Mouse (Mus musculus) hindbrain, postnatal 0 days (tissue): Measurements from ENCODE around the gene Gm11027. TPM values are rescaled to one million over a fixed set of nuclear protein-coding genes. Genes with fewer than 3 reads are reported as not detected.

Experiments used
- ATAC-seq: fragments of 200-750 bp; cut with Nextera tagmentation; 2 replicates; pipeline ENCODE4 v1.8.0; 2017; ENCODE audit warnings: mild to moderate bottlenecking, moderate TSS enrichment, moderate library complexity
- DNase-seq: peaks from one replicate; pipeline ENCODE4 v3.0.0-alpha.2; 2015; ENCODE audit warnings: low spot score
- H3K27ac ChIP-seq: fragments of 300-500 bp; sonication (generic); 2 replicates; pipeline ENCODE4 v1.5.1; 2014; ENCODE audit warnings: mild to moderate bottlenecking
- H3K27me3 ChIP-seq: fragments of 300-500 bp; sonication (generic); 2 replicates; pipeline ENCODE4 v1.6.1; 2014; ENCODE audit warnings: low read length, mixed read lengths; ENCODE audit not compliant: insufficient read depth
- H3K36me3 ChIP-seq: fragments of 300-500 bp; sonication (generic); 2 replicates; pipeline ENCODE4 v1.6.1; 2014; ENCODE audit warnings: low read length, mixed read lengths; ENCODE audit not compliant: insufficient read depth
- H3K4me1 ChIP-seq: fragments of 300-500 bp; sonication (generic); 2 replicates; pipeline ENCODE4 v1.6.1; 2014; ENCODE audit warnings: antibody characterized with exemption, low read length, mixed read lengths; ENCODE audit not compliant: insufficient read depth
- H3K4me2 ChIP-seq: fragments of 300-500 bp; sonication (generic); 2 replicates; pipeline ENCODE4 v1.6.1; 2014; ENCODE audit warnings: low read depth, mild to moderate bottlenecking, low read length, moderate library complexity, mixed read lengths
- H3K4me3 ChIP-seq: fragments of 300-500 bp; sonication (generic); 2 replicates; pipeline ENCODE4 v1.5.1; 2014; ENCODE audit warnings: low read length
- H3K9ac ChIP-seq: fragments of 300-500 bp; sonication (generic); replicated peaks from 2 replicates; pipeline ENCODE4 v1.6.1; 2014; ENCODE audit warnings: mild to moderate bottlenecking, low read length, moderate library complexity, mixed read lengths
- H3K9me3 ChIP-seq: fragments of 300-500 bp; sonication (generic); 2 replicates; pipeline ENCODE4 v1.6.1; 2016; ENCODE audit warnings: low read length, mixed read lengths
- CTCF ChIP-seq: IDR thresholded peaks from 2 replicates; pipeline ENCODE4 v1.5.1; 2016; ENCODE audit warnings: antibody characterized with exemption, control low read depth, low read depth
- WGBS: fragments of 180-500 bp; shearing (Covaris S2); extraction: QIAGEN DNeasy Blood & Tissue Kit; methylation state at CpG from one replicate; pipeline ENCODE4 v1.1.7; 2014; 5-methylcytosine and 5-hydroxymethylcytosine counted together
- polyA plus RNA-seq: library from polyadenylated mRNA; unstranded; fragments of >200 nt; fragmentation: Nextera tagmentation; extraction: Ambion mirVana; gene quantifications from 2 replicates; pipeline ENCODE4 v1.2.1, GENCODE M21; 2015
- total RNA-seq: library from RNA; depleted of rRNA; stranded (reverse); fragments of >200 nt; gene quantifications from 2 replicates; pipeline ENCODE4 v1.2.3, GENCODE M21; 2014

Gene Gm11027
- total and polyA plus RNA-seq, 2 experiments from 2014 or later, result not detected

GRCm38 (mm10) chr12:116264756-116265155 is 10.4 kb upstream of the Gm11027 start:
- H3K4me3 ChIP-seq, result no peak overlapping the region
- ATAC-seq, result no peak
- 87% methylated on average over 2 of the region's 2 CpGs for WGBS
- H3K27ac ChIP-seq, result no peak overlapping the region
- no peak overlapping the region for H3K4me2 ChIP-seq
- no peak for DNase-seq
- no peak overlapping the region for H3K9ac ChIP-seq
- no peaks in the 10 kb centered on the region for H3K9me3 ChIP-seq
- no peaks in the 10 kb centered on the region for H3K27me3 ChIP-seq
- TF ChIP-seq CTCF, result no peak
- no peaks in the 10 kb centered on the region for H3K4me1 ChIP-seq
- no peaks in the 10 kb centered on the region for H3K36me3 ChIP-seq

DNA sequence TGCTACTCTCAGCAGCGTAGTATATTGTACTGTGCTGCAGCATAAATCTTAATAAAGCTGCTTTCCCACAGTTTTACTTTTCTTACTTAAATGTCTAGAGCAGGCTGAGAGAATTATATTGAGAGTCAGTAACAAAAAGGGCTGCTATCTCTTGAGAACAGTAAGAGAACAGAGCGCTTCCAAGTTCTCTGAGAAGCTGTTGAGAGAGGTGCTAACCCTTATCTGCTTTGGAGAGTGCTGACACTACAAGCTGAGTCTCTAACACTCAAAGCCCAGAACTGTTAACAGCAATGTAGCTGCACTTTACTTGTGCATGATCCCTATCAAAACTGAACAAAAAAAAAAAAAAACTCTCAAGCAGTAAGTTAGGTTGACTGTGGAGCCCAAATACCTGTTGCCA is 9.9 kb upstream of the Gm11027 start:
- WGBS, result 82% methylated on average over 2 of the region's 2 CpGs
- no peak for ATAC-seq
- Histone ChIP-seq H3K27ac (no peak overlapping the region), H3K27me3 (no peaks in the 10 kb centered on the region), H3K4me1 (no peaks in the 10 kb centered on the region), H3K4me2 (no peak overlapping the region), H3K9me3 (no peaks in the 10 kb centered on the region), H3K9ac (no peak overlapping the region), H3K36me3 (no peaks in the 10 kb centered on the region), H3K4me3 (no peak overlapping the region)
- TF ChIP-seq CTCF, result no peak
- no peak for DNase-seq

DNA sequence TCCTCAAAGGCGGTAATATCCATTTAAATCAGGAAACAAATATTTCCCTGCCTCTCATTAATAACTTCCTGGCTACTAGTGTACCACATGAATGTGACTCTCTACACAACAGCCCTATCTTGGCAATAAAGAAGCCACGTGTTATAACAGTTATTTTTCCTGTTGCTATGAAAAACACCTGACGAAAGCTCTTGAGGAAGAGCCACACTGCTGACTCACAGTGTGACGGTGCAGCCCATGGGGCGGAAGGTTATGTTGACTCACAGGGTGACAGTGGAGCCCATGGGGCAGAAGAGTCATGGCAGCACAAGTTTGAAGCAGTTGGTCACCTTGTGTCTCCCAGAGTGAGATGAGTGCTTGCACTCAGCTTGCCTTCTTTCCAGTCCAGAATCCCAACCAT is 5.7 kb upstream of the Gm11027 start:
- no peak for TF ChIP-seq CTCF
- 81% methylated on average over 5 of the region's 5 CpGs for WGBS
- no peak overlapping the region for H3K27ac ChIP-seq
- H3K36me3 ChIP-seq, result no peaks in the 10 kb centered on the region
- no peaks in the 10 kb centered on the region for H3K4me1 ChIP-seq
- ATAC-seq, result no peak
- H3K4me2 ChIP-seq, result no peak overlapping the region
- H3K9me3 ChIP-seq, result no peaks in the 10 kb centered on the region
- no peaks in the 10 kb centered on the region for H3K27me3 ChIP-seq
- H3K9ac ChIP-seq, result no peak overlapping the region
- no peak for DNase-seq
- no peak overlapping the region for H3K4me3 ChIP-seq

GRCm38 (mm10) chr12:116270538-116270937 is 4.6 kb upstream of the Gm11027 start:
- H3K9me3 ChIP-seq, result no peaks in the 10 kb centered on the region
- no peak overlapping the region for H3K9ac ChIP-seq
- no peak overlapping the region for H3K4me3 ChIP-seq
- ATAC-seq, result no peak
- whole genome bisulfite sequencing, result 93% methylated on average over 1 of the region's 1 CpGs
- H3K27me3 ChIP-seq, result no peaks in the 10 kb centered on the region
- H3K36me3 ChIP-seq, result no peaks in the 10 kb centered on the region
- H3K4me1 ChIP-seq, result no peaks in the 10 kb centered on the region
- H3K4me2 ChIP-seq, result no peak overlapping the region
- H3K27ac ChIP-seq, result no peak overlapping the region
- no peak for DNase-seq
- no peak for TF ChIP-seq CTCF

- no peaks in the 10 kb centered on the region for H3K36me3 ChIP-seq
- WGBS, result 96% methylated on average over 2 of the region's 2 CpGs
- H3K27ac ChIP-seq, result no peak overlapping the region
- H3K4me3 ChIP-seq, result no peak overlapping the region
- no peaks in the 10 kb centered on the region for H3K27me3 ChIP-seq
- H3K4me2 ChIP-seq, result no peak overlapping the region
- H3K9ac ChIP-seq, result no peak overlapping the region
- no peak for TF ChIP-seq CTCF
- DNase-seq (no peak), ATAC-seq (no peak)
- H3K9me3 ChIP-seq, result no peaks in the 10 kb centered on the region
- H3K4me1 ChIP-seq, result no peaks in the 10 kb centered on the region
Measured at GRCm38 (mm10) chr12:116271071-116271470, 4.1 kb upstream of the Gm11027 start.

GRCm38 (mm10) chr12:116273733-116274132 is 1.5 kb upstream of the Gm11027 start:
- no peaks in the 10 kb centered on the region for H3K9me3 ChIP-seq
- no peak overlapping the region for H3K4me3 ChIP-seq
- TF ChIP-seq CTCF, result no peak
- H3K27me3 ChIP-seq, result no peaks in the 10 kb centered on the region
- 45% methylated on average over 1 of the region's 1 CpGs for WGBS
- ATAC-seq (no peak), DNase-seq (no peak)
- no peaks in the 10 kb centered on the region for H3K4me1 ChIP-seq
- H3K9ac ChIP-seq, result no peak overlapping the region
- H3K36me3 ChIP-seq, result no peaks in the 10 kb centered on the region
- no peak overlapping the region for H3K27ac ChIP-seq
- H3K4me2 ChIP-seq, result no peak overlapping the region

DNA sequence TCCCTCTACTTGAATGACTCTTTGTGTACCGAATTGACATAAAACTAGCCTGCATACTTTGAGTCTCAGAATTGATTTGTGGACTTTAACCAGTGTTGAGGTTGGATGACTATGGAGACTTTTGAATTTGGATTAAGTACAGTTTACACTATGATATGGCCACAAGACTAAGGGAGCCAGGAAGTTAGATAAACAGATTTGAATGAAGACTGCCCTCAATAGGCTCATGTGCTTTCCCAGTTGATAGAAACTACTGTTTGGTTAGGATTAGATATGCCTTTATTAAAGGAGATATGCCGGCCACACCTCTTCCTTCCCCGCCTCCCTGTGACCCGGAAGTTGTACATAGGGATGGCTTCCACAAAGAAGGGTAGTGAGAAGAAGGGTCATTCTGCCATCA is 445 bp downstream of the Gm11027 start:
- H3K4me2 ChIP-seq, result no peak overlapping the region
- H3K4me3 ChIP-seq, result no peak overlapping the region
- no peak overlapping the region for H3K27ac ChIP-seq
- TF ChIP-seq CTCF, result no peak
- H3K9ac ChIP-seq, result no peak overlapping the region
- 90% methylated on average over 4 of the region's 4 CpGs for WGBS
- H3K9me3 ChIP-seq, result no peaks in the 10 kb centered on the region
- DNase-seq (no peak), ATAC-seq (no peak)
- no peaks in the 10 kb centered on the region for H3K36me3 ChIP-seq
- H3K27me3 ChIP-seq, result no peaks in the 10 kb centered on the region
- H3K4me1 ChIP-seq, result 0 out of 2 replicates have a peak, but pooled peaks cover 4% of the 10 kb centered on the region
